Mouse (Mus musculus): ENCODE measurements around the gene Adipor2. TPM values are rescaled to one million over a fixed set of nuclear protein-coding genes. Genes with fewer than 3 reads are reported as not detected.
A peak's percentile ranks its signal among the peaks of the same experiment; 100 is the strongest.

Adipor2 gene
- total RNA-seq, 2 experiments from 2014 or later = 89.2 to 93.1 TPM

DNA sequence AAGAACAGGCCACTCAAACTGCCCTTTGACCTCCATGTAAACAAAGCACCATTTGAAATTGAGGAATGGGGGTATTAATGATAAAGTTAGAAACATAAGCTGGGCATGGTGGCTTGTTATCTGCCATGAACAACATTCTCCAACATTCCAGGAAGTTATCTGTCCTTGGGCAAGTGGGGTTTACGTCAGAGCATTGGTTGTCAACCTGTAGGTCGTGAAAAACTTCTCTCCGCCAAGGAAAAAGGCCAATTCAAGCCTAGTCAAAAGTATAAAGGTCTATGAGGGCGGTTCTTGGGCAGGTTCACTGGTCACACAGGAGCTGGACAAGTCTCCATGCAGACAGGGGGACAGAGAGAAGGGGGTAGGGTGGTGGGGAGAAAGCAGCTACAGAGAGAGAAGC is 3.5 kb upstream of the Adipor2 start:
- no peak for DNase-seq (ENCODE audit: low spot score)

DNA sequence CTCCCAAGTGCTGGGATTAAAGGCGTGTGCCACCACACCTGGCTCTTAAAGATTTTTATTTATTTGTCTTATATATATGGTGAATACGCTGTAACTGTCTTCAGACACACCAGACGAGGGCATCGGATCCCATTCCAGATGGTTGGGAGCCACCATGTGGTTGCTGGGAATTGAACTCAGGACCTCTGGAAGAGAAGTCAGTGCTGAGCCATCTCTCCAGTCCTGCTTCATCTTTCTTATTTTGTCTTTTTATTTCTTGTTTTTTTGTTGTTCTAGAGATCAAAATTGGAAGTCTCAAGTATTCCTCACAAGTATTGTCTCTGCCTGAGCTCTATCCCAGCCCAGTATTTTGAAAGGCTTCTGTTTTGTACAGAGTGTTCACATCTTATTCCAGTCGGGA is 2.9 kb upstream of the Adipor2 start:
- DNase-seq (ENCODE audit: low spot score) = no peak

GRCm38 (mm10) chr6:119419412-119419811 is 1.9 kb upstream of the Adipor2 start:
- no peak for DNase-seq (ENCODE audit: low spot score)

DNA sequence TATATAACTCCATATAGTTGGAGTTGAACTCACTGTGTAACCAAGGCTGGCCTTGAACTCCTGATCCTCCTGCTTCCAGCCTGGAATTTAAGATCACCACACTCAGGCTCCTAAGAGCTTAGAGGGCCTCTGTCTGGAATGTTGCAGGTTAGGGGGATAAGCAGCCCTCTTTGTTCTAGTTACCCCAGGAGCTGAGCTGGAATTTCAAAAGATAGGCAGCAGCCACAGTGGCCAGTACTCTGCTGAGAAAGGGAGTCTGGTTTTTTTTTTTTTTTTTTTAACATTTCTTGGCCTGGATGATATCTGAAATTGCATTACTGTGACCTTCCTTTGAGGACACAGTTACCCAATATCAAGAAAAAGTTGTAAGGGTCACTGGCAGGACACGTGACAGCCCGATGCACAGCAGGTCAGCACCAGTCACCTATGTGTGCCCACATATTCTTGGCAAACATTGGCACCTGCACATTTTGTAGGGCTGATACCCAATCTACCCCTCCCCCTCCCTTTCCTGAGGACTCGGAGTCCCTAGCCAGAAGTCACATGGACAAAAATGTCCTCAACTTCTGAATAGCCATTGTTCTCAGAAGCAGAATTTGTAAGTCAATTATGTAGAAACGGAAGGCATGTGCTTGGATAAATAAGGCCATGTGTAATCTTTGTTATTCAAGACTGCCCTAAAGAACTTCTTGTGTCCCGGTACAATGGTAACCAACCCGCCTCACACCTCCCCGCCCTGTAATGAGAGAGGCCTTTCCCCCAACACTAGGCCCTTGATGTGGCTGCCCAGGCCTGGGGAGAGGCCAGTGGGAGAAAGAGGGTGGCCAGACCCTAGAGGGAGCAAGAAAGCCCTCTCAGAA is 1.1 kb upstream of the Adipor2 start:
- DNase-seq (ENCODE audit: low spot score) = peak; percentile 18

GRCm38 (mm10) chr6:119417821-119418220 is 317 bp upstream of the Adipor2 start:
- no peak for DNase-seq (ENCODE audit: low spot score)

- no peak for DNase-seq (ENCODE audit: low spot score)
Measured at GRCm38 (mm10) chr6:119416643-119417042, 861 bp downstream of the Adipor2 start.

DNA sequence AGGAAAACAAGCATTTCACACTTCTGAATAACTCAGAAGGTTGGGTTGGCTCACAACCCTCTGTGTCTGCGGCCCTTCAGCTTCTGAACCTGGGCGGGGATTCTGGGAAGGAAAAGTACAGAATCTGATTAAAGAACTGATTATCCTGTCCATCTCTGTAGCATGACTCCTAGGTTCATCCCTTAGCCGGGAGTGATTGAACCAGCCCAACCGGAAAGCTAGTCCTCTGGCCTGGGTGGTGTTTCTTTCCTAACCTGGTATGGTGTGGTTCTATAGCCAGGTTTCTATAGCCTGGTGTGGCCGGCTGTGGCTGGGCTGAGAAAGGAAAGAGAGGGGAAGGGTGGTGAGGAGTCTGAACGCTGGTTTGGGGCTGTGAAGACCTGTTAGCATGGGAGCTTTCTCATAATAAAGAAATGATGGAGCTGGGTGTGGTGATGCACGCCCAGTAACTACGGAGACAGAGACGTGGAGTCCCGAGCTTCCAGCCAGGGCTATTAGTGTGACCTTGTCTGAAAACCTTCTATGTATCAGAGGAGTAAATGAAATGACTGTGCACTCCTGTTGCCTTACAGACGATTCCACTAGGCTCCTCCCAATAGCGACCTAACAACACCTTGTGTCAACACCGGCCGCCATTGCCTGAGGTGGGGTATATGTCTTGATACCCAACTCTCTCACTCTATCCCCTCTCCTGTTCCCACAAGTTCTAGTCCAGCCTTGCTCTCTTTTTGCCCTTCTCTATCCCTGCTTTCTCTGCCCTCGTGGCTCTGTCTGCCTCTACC is 3.1 kb downstream of the Adipor2 start:
- DNase-seq (ENCODE audit: low spot score) = no peak

GRCm38 (mm10) chr6:119412588-119412987 is 4.9 kb downstream of the Adipor2 start:
- no peak for DNase-seq (ENCODE audit: low spot score)

DNA sequence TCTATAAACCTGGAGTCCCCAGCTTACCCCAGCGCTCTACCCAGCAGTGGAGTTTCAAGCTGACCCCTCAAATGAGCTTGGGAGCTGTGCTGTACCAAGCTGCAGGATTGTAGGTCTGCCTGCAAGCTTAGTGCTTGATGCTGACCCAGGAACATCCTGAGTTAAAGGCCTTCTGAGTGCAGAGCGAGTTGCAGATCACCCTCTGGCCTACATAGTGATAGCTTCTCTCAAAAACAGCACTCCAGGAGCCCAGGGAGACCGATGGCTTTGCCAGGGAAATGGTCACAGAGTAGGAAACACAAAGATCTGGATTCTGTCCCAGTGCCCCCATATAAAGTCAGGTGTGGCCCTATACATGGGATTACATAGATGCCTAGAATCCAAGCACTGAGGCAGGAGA is 6.0 kb downstream of the Adipor2 start:
- DNase-seq (ENCODE audit: low spot score) = no peak

DNA sequence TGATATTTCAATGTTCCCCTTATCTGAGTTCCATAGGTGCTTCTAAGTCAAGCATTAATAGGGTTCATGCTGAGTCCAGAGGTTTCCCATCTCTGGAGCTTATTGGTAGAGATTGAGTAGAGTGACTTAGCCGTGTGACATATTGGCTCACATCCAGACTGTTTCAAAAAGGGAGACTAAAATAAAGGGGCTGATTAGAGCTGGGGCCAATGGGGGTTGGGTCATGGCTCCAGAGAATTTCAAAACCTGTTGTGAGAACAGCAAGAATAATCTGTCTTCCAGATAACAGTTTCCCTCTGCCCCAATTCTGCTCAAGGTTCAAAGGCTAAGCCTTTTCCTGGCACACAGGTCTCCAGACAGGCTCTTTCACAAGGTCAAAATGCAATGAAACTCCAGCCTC is 7.7 kb downstream of the Adipor2 start:
- no peak for DNase-seq (ENCODE audit: low spot score)

DNA sequence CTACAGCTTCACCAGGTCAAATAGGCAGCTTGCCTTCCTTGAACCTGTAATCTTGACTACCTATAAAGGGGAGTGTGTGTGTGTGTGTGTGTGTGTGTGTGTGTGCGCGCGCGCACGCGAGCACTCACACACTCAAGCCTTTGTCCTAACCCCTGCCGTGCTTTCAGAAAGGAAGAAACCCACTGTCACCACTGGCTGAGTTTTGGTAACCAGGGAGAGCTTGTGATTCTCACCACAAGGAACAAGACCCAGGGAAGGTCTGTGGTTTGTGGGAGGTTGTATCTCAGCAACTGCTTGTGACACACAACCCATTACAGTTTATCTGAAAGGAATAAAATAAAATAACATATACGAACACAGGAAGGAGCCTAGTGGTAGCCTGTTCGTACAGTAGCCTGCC is 8.9 kb downstream of the Adipor2 start:
- no peak for DNase-seq (ENCODE audit: low spot score)

DNA sequence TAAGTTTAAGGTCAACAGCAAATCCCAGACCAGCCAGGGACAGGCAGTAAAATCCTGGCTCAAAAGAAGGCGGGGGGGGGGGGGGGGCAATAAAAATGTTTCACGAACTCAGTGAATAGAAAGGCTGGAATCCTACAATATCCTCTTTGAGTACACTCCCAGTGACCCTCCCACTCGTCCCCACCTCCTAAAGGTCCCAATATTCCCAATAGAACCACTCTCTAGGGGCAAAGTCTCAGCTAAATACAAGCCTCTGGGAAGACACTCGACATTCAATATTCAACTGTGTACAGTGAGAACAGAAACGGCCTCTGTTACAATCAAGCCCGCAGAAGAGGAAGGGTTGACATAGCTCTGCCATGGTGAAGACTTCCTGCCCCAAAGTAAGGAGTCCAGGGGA is 9.7 kb downstream of the Adipor2 start:
- DNase-seq (ENCODE audit: low spot score) = no peak

DNA sequence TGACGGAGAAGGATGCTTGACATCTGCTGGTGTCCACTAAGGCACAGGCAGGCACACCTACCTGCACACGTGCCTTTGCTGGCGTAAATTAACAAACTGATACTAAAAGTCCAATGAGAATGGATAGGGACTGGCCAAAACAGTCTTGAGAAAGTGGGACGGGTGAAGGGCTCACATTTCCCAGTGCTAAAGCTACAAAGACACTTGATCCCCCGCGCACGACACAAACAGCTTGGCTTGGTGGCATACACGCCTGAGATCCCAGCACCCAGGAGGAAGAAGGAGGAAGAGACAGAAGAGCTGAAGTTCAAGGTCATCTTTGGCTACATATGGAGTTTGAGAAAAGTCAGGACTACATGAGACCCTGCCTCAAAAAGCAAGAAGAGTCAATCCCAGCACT is 11.0 kb downstream of the Adipor2 start:
- no peak for DNase-seq (ENCODE audit: low spot score)

GRCm38 (mm10) chr6:119405310-119405709 is 12.2 kb downstream of the Adipor2 start:
- peak; percentile 30 for DNase-seq (ENCODE audit: low spot score)

- DNase-seq (ENCODE audit: low spot score) = no peak
Measured at GRCm38 (mm10) chr6:119404854-119405253, 12.7 kb downstream of the Adipor2 start.

GRCm38 (mm10) chr6:119402976-119403375 is 14.5 kb downstream of the Adipor2 start:
- no peak for DNase-seq (ENCODE audit: low spot score)

- no peak for DNase-seq (ENCODE audit: low spot score)
Measured at GRCm38 (mm10) chr6:119401545-119402304, 15.8 kb downstream of the Adipor2 start.

DNA sequence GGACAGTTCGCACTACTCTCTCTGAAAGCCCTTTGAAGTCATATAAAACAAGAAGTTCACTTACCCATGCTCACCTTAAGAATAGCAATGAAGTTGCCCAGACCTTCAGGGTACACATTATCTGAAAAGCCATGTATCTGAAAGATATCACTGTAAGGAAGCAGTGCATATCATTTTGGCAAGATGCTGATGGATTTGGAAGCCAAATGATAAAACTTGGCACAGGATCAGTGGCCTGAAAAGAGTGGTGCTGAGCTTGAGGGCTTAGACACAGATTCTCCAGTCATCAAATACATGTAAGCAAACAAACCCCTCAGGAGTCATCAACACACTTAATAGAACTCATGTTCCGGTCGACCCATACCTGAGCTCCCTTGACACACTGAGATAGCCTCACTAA is 16.9 kb downstream of the Adipor2 start:
- DNase-seq (ENCODE audit: low spot score) = no peak

DNA sequence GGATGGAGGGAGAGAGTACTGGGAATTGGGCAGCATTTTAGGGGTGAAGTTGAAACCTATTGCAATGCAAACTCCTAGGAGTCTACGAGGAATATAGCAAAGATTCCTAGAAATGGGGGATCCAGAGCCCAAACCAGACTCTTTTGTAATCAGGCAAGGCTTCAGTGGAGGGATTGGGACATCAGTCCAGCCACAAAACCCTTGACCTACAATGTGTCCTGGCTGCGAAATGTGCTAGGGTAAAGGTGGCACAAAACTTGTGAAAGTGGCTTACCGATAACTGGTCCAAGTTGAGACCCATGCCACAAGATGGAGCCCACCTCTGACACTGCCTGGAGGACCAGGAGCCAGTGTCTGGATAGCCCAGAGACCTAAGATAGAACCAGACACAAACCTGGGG is 18.1 kb downstream of the Adipor2 start:
- DNase-seq (ENCODE audit: low spot score) = no peak

DNA sequence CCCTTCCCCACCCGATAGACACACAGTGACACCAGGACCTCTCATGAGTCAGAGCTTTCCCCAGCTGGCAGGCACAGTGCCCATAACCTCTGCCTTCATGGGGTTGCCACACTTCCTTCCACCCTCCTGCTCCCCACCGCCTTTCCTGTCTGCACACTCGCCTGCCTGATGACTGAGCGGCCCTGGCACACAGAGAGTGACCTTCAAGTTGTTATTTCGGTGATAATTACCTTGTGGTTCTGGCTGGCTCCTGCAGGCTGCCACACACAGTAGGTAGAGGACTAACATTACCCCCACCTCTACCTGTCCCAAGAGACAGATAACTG is 21.2 kb downstream of the Adipor2 start:
- DNase-seq (ENCODE audit: low spot score) = peak; percentile 80

GRCm38 (mm10) chr6:119395421-119396308 is 21.8 kb downstream of the Adipor2 start:
- no peak for DNase-seq (ENCODE audit: low spot score)

Measured in gastrocnemius, adult 18-20 months (tissue).